Mouse (Mus musculus) ovary, postnatal 10 days (tissue): ENCODE measurements around the gene Gm28051.

ENCODE experiments used
- DNase-seq: peaks from one replicate; pipeline ENCODE4 v3.0.0; 2022; ENCODE audit warnings: low spot score

Gm28051 gene

GRCm38 (mm10) chr12:102705906-102706640 is 51.5 kb downstream of the Gm28051 start:
- DNase-seq: no peak

- peak; percentile 75 for DNase-seq
These were observed 52.2 kb downstream of the Gm28051 start for GRCm38 (mm10) chr12:102705216-102705871.

- peak; percentile 49 for DNase-seq
These were observed 52.9 kb downstream of the Gm28051 start, which contains the start of gene Itpk1 for GRCm38 (mm10) chr12:102704457-102705198. TSS of gene Itpk1 (minus strand) at chr12:102704930.

GRCm38 (mm10) chr12:102703921-102704408 is 53.6 kb downstream of the Gm28051 start:
- no peak for DNase-seq

GRCm38 (mm10) chr12:102703441-102703840 is 54.1 kb downstream of the Gm28051 start:
- DNase-seq: no peak

GRCm38 (mm10) chr12:102703111-102703412 is 54.5 kb downstream of the Gm28051 start:
- DNase-seq: no peak

- peak; percentile 45 for DNase-seq
These were observed 55.0 kb downstream of the Gm28051 start for GRCm38 (mm10) chr12:102702356-102703110.

GRCm38 (mm10) chr12:102701691-102702207 is 55.8 kb downstream of the Gm28051 start:
- DNase-seq: no peak

GRCm38 (mm10) chr12:102700453-102700852 is 57.1 kb downstream of the Gm28051 start:
- DNase-seq: no peak

GRCm38 (mm10) chr12:102699156-102699555 is 58.4 kb downstream of the Gm28051 start:
- no peak for DNase-seq

- no peak for DNase-seq
These were observed 59.4 kb downstream of the Gm28051 start for GRCm38 (mm10) chr12:102698089-102698684.

GRCm38 (mm10) chr12:102697381-102697780 is 60.2 kb downstream of the Gm28051 start:
- DNase-seq: no peak

- DNase-seq: no peak
These were observed 60.8 kb downstream of the Gm28051 start for GRCm38 (mm10) chr12:102696635-102697354.

- DNase-seq: no peak
These were observed 62.0 kb downstream of the Gm28051 start for GRCm38 (mm10) chr12:102695369-102696239.

- DNase-seq: no peak
These were observed 65.8 kb downstream of the Gm28051 start for GRCm38 (mm10) chr12:102691761-102692160.

GRCm38 (mm10) chr12:102691180-102691579 is 66.4 kb downstream of the Gm28051 start:
- no peak for DNase-seq

GRCm38 (mm10) chr12:102689773-102690563 is 67.6 kb downstream of the Gm28051 start:
- DNase-seq: no peak

GRCm38 (mm10) chr12:102686321-102686720 is 71.2 kb downstream of the Gm28051 start:
- no peak for DNase-seq

- DNase-seq: no peak
These were observed 72.0 kb downstream of the Gm28051 start for GRCm38 (mm10) chr12:102685523-102685931.
